Mouse (Mus musculus) heart, postnatal 0 days (tissue): Measurements from ENCODE around the gene Rassf2. TPM values are rescaled to one million over a fixed set of nuclear protein-coding genes. Genes with fewer than 3 reads are reported as not detected.
A peak's percentile ranks its signal among the peaks of the same experiment; 100 is the strongest.

ENCODE experiments used
- ATAC-seq: fragments of 200-750 bp; cut with Nextera tagmentation; 2 replicates; pipeline ENCODE4 v1.8.0; 2017; ENCODE audit warnings: low read depth, moderate number of reproducible peaks, moderate library complexity; ENCODE audit not compliant: insufficient read depth
- DNase-seq: peaks from one replicate; pipeline ENCODE4 v3.0.0-alpha.2; 2016; ENCODE audit warnings: low spot score
- H3K27ac ChIP-seq: fragments of 300-500 bp; sonication (generic); 2 replicates; pipeline ENCODE4 v1.5.1; 2014; ENCODE audit warnings: low read depth, mild to moderate bottlenecking
- H3K27me3 ChIP-seq: fragments of 300-500 bp; sonication (generic); 2 replicates; pipeline ENCODE4 v1.6.1; 2014; ENCODE audit warnings: low read length, mixed read lengths; ENCODE audit not compliant: control insufficient read depth, insufficient read depth
- H3K36me3 ChIP-seq: fragments of 300-500 bp; sonication (generic); replicated peaks from 2 replicates; pipeline ENCODE4 v1.6.1; 2014; ENCODE audit warnings: low read length, mixed read lengths; ENCODE audit not compliant: control insufficient read depth, insufficient read depth
- H3K4me1 ChIP-seq: fragments of 300-500 bp; sonication (generic); 2 replicates; pipeline ENCODE4 v1.6.1; 2014; ENCODE audit warnings: antibody characterized with exemption; ENCODE audit not compliant: control insufficient read depth, insufficient read depth
- H3K4me2 ChIP-seq: fragments of 300-500 bp; sonication (generic); 2 replicates; pipeline ENCODE4 v1.6.1; 2014; ENCODE audit warnings: low read depth, mild to moderate bottlenecking, low read length, moderate library complexity
- H3K4me3 ChIP-seq: fragments of 300-500 bp; sonication (generic); 2 replicates; pipeline ENCODE4 v1.5.1; 2014; ENCODE audit warnings: low read depth, low read length
- H3K9ac ChIP-seq: fragments of 300-500 bp; sonication (generic); replicated peaks from 2 replicates; pipeline ENCODE4 v1.6.1; 2014; ENCODE audit warnings: low read depth, low read length, mixed read lengths
- H3K9me3 ChIP-seq: fragments of 300-500 bp; sonication (generic); replicated peaks from 2 replicates; pipeline ENCODE4 v1.6.1; 2016; ENCODE audit warnings: low read length; ENCODE audit not compliant: control insufficient read depth
- CTCF ChIP-seq: IDR thresholded peaks from 2 replicates; pipeline ENCODE4 v1.5.1; 2016; ENCODE audit warnings: antibody characterized with exemption, control low read depth, low read depth
- EP300 ChIP-seq: IDR thresholded peaks from 2 replicates; pipeline ENCODE4 v1.6.1; 2016; ENCODE audit warnings: antibody characterized with exemption, low read depth
- WGBS: fragments of 180-500 bp; shearing (Covaris S2); extraction: QIAGEN DNeasy Blood & Tissue Kit; methylation state at CpG from one replicate; pipeline ENCODE4 v1.1.7; 2014; 5-methylcytosine and 5-hydroxymethylcytosine counted together
- polyA plus RNA-seq: library from polyadenylated mRNA; unstranded; fragments of >200 nt; fragmentation: Nextera tagmentation; extraction: Ambion mirVana; gene quantifications from 2 replicates; pipeline ENCODE4 v1.2.1, GENCODE M21; 2015
- total RNA-seq: library from RNA; depleted of rRNA; stranded (reverse); fragments of >200 nt; gene quantifications from 2 replicates; pipeline ENCODE4 v1.2.3, GENCODE M21; 2014; ENCODE audit warnings: low replicate concordance

Rassf2 gene
- total and polyA plus RNA-seq, 2 experiments from 2014 or later = 2.7 to 5.2 TPM

- Histone ChIP-seq H3K4me3 (no peak overlapping the region), H3K9me3 (no peaks in the 10 kb centered on the region), H3K27ac (peak overlapping the region; percentile 23; the same call in 1 of the 2 replicates), H3K27me3 (no peaks in the 10 kb centered on the region), H3K4me2 (no peak overlapping the region), H3K36me3 (peaks cover 26% of the 10 kb centered on the region), H3K4me1 (peaks cover 7% of the 10 kb centered on the region; the same call in 1 of the 2 replicates), H3K9ac (no peak overlapping the region)
- DNase-seq = no peak
- TF ChIP-seq EP300 (no peak), CTCF (no peak)
- ATAC-seq = no peak
- WGBS = 63% methylated on average over 3 of the region's 3 CpGs
These were observed 33.7 kb upstream of the Rassf2 start for GRCm38 (mm10) chr2:132063776-132064175.

- ATAC-seq (no peak), DNase-seq (no peak)
- Histone ChIP-seq H3K4me2 (no peak overlapping the region), H3K9me3 (no peaks in the 10 kb centered on the region), H3K27me3 (no peaks in the 10 kb centered on the region), H3K4me3 (no peak overlapping the region), H3K27ac (no peak overlapping the region), H3K9ac (no peak overlapping the region), H3K4me1 (peaks cover 7% of the 10 kb centered on the region; the same call in 1 of the 2 replicates), H3K36me3 (peaks cover 40% of the 10 kb centered on the region)
- TF ChIP-seq CTCF (no peak), EP300 (no peak)
- 95% methylated on average over 11 of the region's 11 CpGs for WGBS
These were observed 31.8 kb upstream of the Rassf2 start for GRCm38 (mm10) chr2:132061884-132062283.

GRCm38 (mm10) chr2:132059919-132060318 is 29.9 kb upstream of the Rassf2 start:
- DNase-seq (no peak), ATAC-seq (no peak)
- peaks cover 20% of the 10 kb centered on the region for H3K4me1 ChIP-seq
- H3K9me3 ChIP-seq = no peaks in the 10 kb centered on the region
- WGBS = 85% methylated on average over 8 of the region's 8 CpGs
- H3K4me2 ChIP-seq = no peak overlapping the region
- H3K27me3 ChIP-seq = no peaks in the 10 kb centered on the region
- no peak overlapping the region for H3K9ac ChIP-seq
- TF ChIP-seq CTCF (peak; percentile 31), EP300 (no peak)
- H3K36me3 ChIP-seq = peaks cover 47% of the 10 kb centered on the region
- no peak overlapping the region for H3K27ac ChIP-seq
- no peak overlapping the region for H3K4me3 ChIP-seq

DNA sequence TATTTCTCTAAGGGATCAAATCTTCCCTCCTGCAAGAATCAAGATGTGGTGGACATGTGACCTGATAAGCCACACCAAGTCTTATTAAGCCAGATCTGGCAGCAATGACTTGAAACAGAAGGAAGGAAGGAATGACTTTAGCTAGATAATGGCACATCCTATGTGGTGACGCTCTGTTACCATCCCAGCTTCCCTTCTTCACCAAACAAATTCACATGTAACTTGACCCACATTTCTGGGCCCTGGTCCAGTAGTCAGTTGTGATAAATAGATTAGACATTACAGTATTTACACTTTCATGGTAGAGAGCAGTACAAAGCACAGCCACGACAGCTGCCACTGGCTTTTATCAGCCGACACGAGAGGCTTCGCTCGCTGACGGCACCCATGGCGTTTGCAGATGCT is 25.3 kb upstream of the Rassf2 start:
- TF ChIP-seq EP300 (no peak), CTCF (no peak)
- peak; percentile 53 for ATAC-seq
- Histone ChIP-seq H3K4me2 (no peak overlapping the region), H3K4me3 (no peak overlapping the region), H3K27ac (no peak overlapping the region), H3K27me3 (no peaks in the 10 kb centered on the region), H3K4me1 (peaks cover 13% of the 10 kb centered on the region), H3K9ac (no peak overlapping the region), H3K9me3 (no peaks in the 10 kb centered on the region), H3K36me3 (peaks cover 35% of the 10 kb centered on the region)
- DNase-seq = peak; percentile 35
- 20% methylated on average over 8 of the region's 8 CpGs for WGBS

GRCm38 (mm10) chr2:132053824-132054223 is 23.8 kb upstream of the Rassf2 start:
- 70% methylated on average over 4 of the region's 4 CpGs for WGBS
- no peak for TF ChIP-seq CTCF
- TF ChIP-seq EP300 = no peak

DNA sequence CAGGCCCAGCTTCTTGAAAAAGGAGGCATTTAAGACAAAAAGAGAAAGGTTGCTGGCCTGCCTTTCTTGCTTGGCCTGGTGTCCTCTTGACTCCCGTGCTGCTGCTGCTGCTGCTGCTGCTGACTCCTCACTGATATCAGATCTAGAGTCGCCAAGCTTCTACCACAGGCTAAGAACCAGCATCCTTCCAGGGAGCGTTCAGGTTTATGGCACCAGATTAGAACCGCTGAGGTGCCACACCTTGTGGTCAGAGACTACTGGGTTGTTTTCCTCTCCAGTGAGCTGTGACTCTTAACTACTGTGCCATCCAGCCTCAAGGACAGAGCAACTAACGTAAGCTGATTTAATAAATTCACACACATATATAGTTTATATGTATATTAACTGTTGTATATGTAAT is 21.7 kb upstream of the Rassf2 start:
- Histone ChIP-seq H3K4me2 (no peak overlapping the region), H3K4me3 (no peak overlapping the region), H3K9ac (no peak overlapping the region), H3K9me3 (no peaks in the 10 kb centered on the region), H3K27ac (no peak overlapping the region), H3K4me1 (peaks cover 13% of the 10 kb centered on the region), H3K27me3 (no peaks in the 10 kb centered on the region), H3K36me3 (peaks cover 10% of the 10 kb centered on the region; the same call in 1 of the 2 replicates)
- TF ChIP-seq EP300 = no peak
- no peak for TF ChIP-seq CTCF
- 69% methylated on average over 5 of the region's 5 CpGs for WGBS
- ATAC-seq (no peak), DNase-seq (no peak)

More at GRCm38 (mm10) chr2:132053824-132054223, 23.8 kb upstream of the Rassf2 start:
- ATAC-seq (no peak), DNase-seq (no peak)
- no peak overlapping the region for H3K9ac ChIP-seq
- no peak overlapping the region for H3K4me2 ChIP-seq
- H3K4me1 ChIP-seq = peaks cover 13% of the 10 kb centered on the region
- peaks cover 28% of the 10 kb centered on the region for H3K36me3 ChIP-seq
- no peak overlapping the region for H3K4me3 ChIP-seq
- no peaks in the 10 kb centered on the region for H3K9me3 ChIP-seq
- no peaks in the 10 kb centered on the region for H3K27me3 ChIP-seq
- no peak overlapping the region for H3K27ac ChIP-seq
